Mouse (Mus musculus): Measurements from ENCODE around the gene Trpv4. TPM values are rescaled to one million over a fixed set of nuclear protein-coding genes. Genes with fewer than 3 reads are reported as not detected.

The Trpv4 gene
- polyA plus RNA-seq, 1 experiment from 2014 or later = 0.81 TPM

GRCm38 (mm10) chr5:114593161-114593821 lies 64.9 kb downstream of the Trpv4 start:
- H3K27me3 ChIP-seq = no peaks in the 10 kb centered on the region
- peak overlapping the region; percentile 61 for H3K27ac ChIP-seq (replicated peaks)
- 54% methylated on average over 12 of the region's 12 CpGs for WGBS
- no peak overlapping the region for H3K4me3 ChIP-seq
- peaks cover 12% of the 10 kb centered on the region for H3K36me3 ChIP-seq
- no peaks in the 10 kb centered on the region for H3K9me3 ChIP-seq
- no peak overlapping the region; the same call in 1 of the 2 replicates for H3K9ac ChIP-seq
- peak overlapping the region; percentile 20 for H3K4me2 ChIP-seq
- no peak for ATAC-seq (ENCODE audit: low read depth)
- peaks cover 90% of the 10 kb centered on the region for H3K4me1 ChIP-seq (replicated peaks)

- 0 out of 2 replicates have a peak, but pooled peaks have one; percentile 12 for ATAC-seq (ENCODE audit: low read depth)
- Histone ChIP-seq H3K4me1 (replicated peaks) (peaks cover 91% of the 10 kb centered on the region), H3K9ac (peak overlapping the region; percentile 41), H3K4me3 (no peak overlapping the region), H3K9me3 (no peaks in the 10 kb centered on the region), H3K4me2 (peak overlapping the region; percentile 20), H3K27me3 (no peaks in the 10 kb centered on the region), H3K36me3 (peaks cover 12% of the 10 kb centered on the region), H3K27ac (replicated peaks) (peak overlapping the region; percentile 61)
- 38% methylated on average over 19 of the region's 19 CpGs for WGBS
These were observed 65.6 kb downstream of the Trpv4 start for GRCm38 (mm10) chr5:114592463-114593160.

GRCm38 (mm10) chr5:114591151-114591561 lies 67.1 kb downstream of the Trpv4 start:
- Histone ChIP-seq H3K9me3 (no peaks in the 10 kb centered on the region), H3K27ac (replicated peaks) (peak overlapping the region; percentile 25; the same call in 1 of the 2 replicates), H3K4me3 (no peak overlapping the region), H3K9ac (0 out of 2 replicates have a peak overlapping the region, but pooled peaks have one; percentile 39), H3K27me3 (no peaks in the 10 kb centered on the region), H3K4me2 (no peak overlapping the region), H3K4me1 (replicated peaks) (peaks cover 89% of the 10 kb centered on the region), H3K36me3 (peaks cover 12% of the 10 kb centered on the region)
- 36% methylated on average over 15 of the region's 15 CpGs for WGBS
- ATAC-seq (ENCODE audit: low read depth) = no peak

GRCm38 (mm10) chr5:114590043-114590913 lies 67.9 kb downstream of the Trpv4 start:
- peaks cover 96% of the 10 kb centered on the region for H3K4me1 ChIP-seq (replicated peaks)
- H3K36me3 ChIP-seq = peaks cover 11% of the 10 kb centered on the region
- peak overlapping the region; percentile 47; the same call in 1 of the 2 replicates for H3K9ac ChIP-seq
- H3K4me2 ChIP-seq = no peak overlapping the region
- no peak for ATAC-seq (ENCODE audit: low read depth)
- H3K27me3 ChIP-seq = no peaks in the 10 kb centered on the region
- H3K4me3 ChIP-seq = no peak overlapping the region
- 70% methylated on average over 17 of the region's 17 CpGs for WGBS
- no peaks in the 10 kb centered on the region for H3K9me3 ChIP-seq
- peak overlapping the region; percentile 71 for H3K27ac ChIP-seq (replicated peaks)

GRCm38 (mm10) chr5:114589454-114589853 lies 68.8 kb downstream of the Trpv4 start:
- WGBS = 25% methylated on average over 2 of the region's 2 CpGs
- Histone ChIP-seq H3K4me1 (replicated peaks) (peaks cover 98% of the 10 kb centered on the region), H3K4me3 (no peak overlapping the region), H3K36me3 (peaks cover 4% of the 10 kb centered on the region), H3K9ac (peak overlapping the region; percentile 47; the same call in 1 of the 2 replicates), H3K4me2 (no peak overlapping the region), H3K9me3 (no peaks in the 10 kb centered on the region), H3K27ac (replicated peaks) (peak overlapping the region; percentile 71), H3K27me3 (no peaks in the 10 kb centered on the region)
- ATAC-seq (ENCODE audit: low read depth) = peak; percentile 1; the same call in 1 of the 2 replicates

GRCm38 (mm10) chr5:114589026-114589425 lies 69.2 kb downstream of the Trpv4 start:
- ATAC-seq (ENCODE audit: low read depth) = peak; percentile 17; the same call in 1 of the 2 replicates
- Histone ChIP-seq H3K9ac (peak overlapping the region; percentile 47), H3K4me1 (replicated peaks) (peaks cover 98% of the 10 kb centered on the region)

GRCm38 (mm10) chr5:114588416-114588815 lies 69.8 kb downstream of the Trpv4 start:
- peak overlapping the region; percentile 47 for H3K9ac ChIP-seq

More at GRCm38 (mm10) chr5:114589026-114589425, 69.2 kb downstream of the Trpv4 start:
- Histone ChIP-seq H3K4me2 (no peak overlapping the region), H3K36me3 (no peaks in the 10 kb centered on the region), H3K4me3 (no peak overlapping the region), H3K9me3 (no peaks in the 10 kb centered on the region), H3K27ac (replicated peaks) (peak overlapping the region; percentile 71), H3K27me3 (no peaks in the 10 kb centered on the region)
- WGBS = 30% methylated on average over 6 of the region's 6 CpGs

GRCm38 (mm10) chr5:114587908-114588307 lies 70.3 kb downstream of the Trpv4 start:
- no peak for ATAC-seq (ENCODE audit: low read depth)
- H3K4me3 ChIP-seq = no peak overlapping the region
- peaks cover 98% of the 10 kb centered on the region for H3K4me1 ChIP-seq (replicated peaks)
- no peaks in the 10 kb centered on the region for H3K36me3 ChIP-seq
- H3K4me2 ChIP-seq = no peak overlapping the region
- H3K9ac ChIP-seq = 0 out of 2 replicates have a peak overlapping the region, but pooled peaks have one; percentile 47
- no peaks in the 10 kb centered on the region for H3K27me3 ChIP-seq
- 51% methylated on average over 9 of the region's 9 CpGs for WGBS
- no peaks in the 10 kb centered on the region for H3K9me3 ChIP-seq
- H3K27ac ChIP-seq (replicated peaks) = peak overlapping the region; percentile 71; the same call in 1 of the 2 replicates

More at GRCm38 (mm10) chr5:114588416-114588815, 69.8 kb downstream of the Trpv4 start:
- WGBS = 51% methylated on average over 10 of the region's 10 CpGs
- Histone ChIP-seq H3K27ac (replicated peaks) (peak overlapping the region; percentile 71), H3K4me1 (replicated peaks) (peaks cover 98% of the 10 kb centered on the region), H3K4me3 (no peak overlapping the region), H3K4me2 (no peak overlapping the region), H3K36me3 (no peaks in the 10 kb centered on the region), H3K27me3 (no peaks in the 10 kb centered on the region), H3K9me3 (no peaks in the 10 kb centered on the region)
- no peak for ATAC-seq (ENCODE audit: low read depth)

GRCm38 (mm10) chr5:114585682-114586081 lies 72.5 kb downstream of the Trpv4 start:
- no peak for ATAC-seq (ENCODE audit: low read depth)
- no peaks in the 10 kb centered on the region for H3K36me3 ChIP-seq
- H3K4me2 ChIP-seq = no peak overlapping the region
- peaks cover 94% of the 10 kb centered on the region for H3K4me1 ChIP-seq (replicated peaks)
- no peak overlapping the region for H3K4me3 ChIP-seq
- WGBS = 5% methylated on average over 5 of the region's 5 CpGs
- peak overlapping the region; percentile 31; the same call in 1 of the 2 replicates for H3K9ac ChIP-seq
- H3K27me3 ChIP-seq = no peaks in the 10 kb centered on the region
- H3K9me3 ChIP-seq = no peaks in the 10 kb centered on the region
- H3K27ac ChIP-seq (replicated peaks) = peak overlapping the region; percentile 49

- peak overlapping the region; percentile 59 for H3K27ac ChIP-seq (replicated peaks)
These were observed 73.7 kb downstream of the Trpv4 start for GRCm38 (mm10) chr5:114584293-114585104.

More at GRCm38 (mm10) chr5:114584293-114585104, 73.7 kb downstream of the Trpv4 start:
- H3K4me2 ChIP-seq = no peak overlapping the region
- H3K36me3 ChIP-seq = no peaks in the 10 kb centered on the region
- 31% methylated on average over 14 of the region's 14 CpGs for WGBS
- H3K9me3 ChIP-seq = no peaks in the 10 kb centered on the region
- H3K27me3 ChIP-seq = no peaks in the 10 kb centered on the region
- peaks cover 90% of the 10 kb centered on the region for H3K4me1 ChIP-seq (replicated peaks)
- no peak for ATAC-seq (ENCODE audit: low read depth)
- no peak overlapping the region for H3K4me3 ChIP-seq
- peak overlapping the region; percentile 52 for H3K9ac ChIP-seq
